Mouse (Mus musculus) adrenal gland, postnatal 36 days (tissue): ENCODE data around the gene Adgrg3. TPM values are rescaled to one million over a fixed set of nuclear protein-coding genes. Genes with fewer than 3 reads are reported as not detected.

ENCODE experiments used
- DNase-seq, 2 experiments: peaks; one replicate each; pipeline ENCODE4 v3.0.0; 2021; ENCODE audit warnings: mixed read lengths in 1 of 2
- total RNA-seq, 2 experiments: library from RNA; stranded (reverse); gene quantifications; 2 replicates each; pipeline ENCODE4 v1.2.3; 2021

Gene Adgrg3
- total RNA-seq, 2 experiments from 2014 or later = 3.2 to 3.7 TPM

GRCm38 (mm10) chr8:95025421-95025820 is 7.9 kb downstream of the Adgrg3 start:
- DNase-seq = peak in 1 of 2 experiments; percentile 33

GRCm38 (mm10) chr8:95028391-95028790 is 10.9 kb downstream of the Adgrg3 start:
- peak; percentile 8 to 29 for DNase-seq

GRCm38 (mm10) chr8:95037106-95037925 is 19.8 kb downstream of the Adgrg3 start:
- DNase-seq = peak in 1 of 2 experiments; percentile 24

GRCm38 (mm10) chr8:95041883-95042784 is 24.6 kb downstream of the Adgrg3 start:
- DNase-seq = no peak

- no peak for DNase-seq
Observed at GRCm38 (mm10) chr8:95044811-95045210, 27.3 kb downstream of the Adgrg3 start.

GRCm38 (mm10) chr8:95046982-95047381 is 29.5 kb downstream of the Adgrg3 start:
- no peak for DNase-seq

GRCm38 (mm10) chr8:95047884-95048680 is 30.6 kb downstream of the Adgrg3 start:
- DNase-seq = no peak

GRCm38 (mm10) chr8:95049636-95050035 is 32.1 kb downstream of the Adgrg3 start:
- DNase-seq = no peak

- no peak for DNase-seq
Observed at GRCm38 (mm10) chr8:95054438-95054837, 36.9 kb downstream of the Adgrg3 start.

GRCm38 (mm10) chr8:95054927-95055510 is 37.5 kb downstream of the Adgrg3 start, which contains the start of gene Drc7:
Gene Drc7 (plus strand): TSS chr8:95055103.
- peak; percentile 10 to 22 for DNase-seq

GRCm38 (mm10) chr8:95056414-95056813 is 38.9 kb downstream of the Adgrg3 start:
- DNase-seq = no peak

- DNase-seq = no peak
Observed at GRCm38 (mm10) chr8:95058661-95059060, 41.2 kb downstream of the Adgrg3 start.

GRCm38 (mm10) chr8:95059812-95060533 is 42.5 kb downstream of the Adgrg3 start:
- no peak for DNase-seq

GRCm38 (mm10) chr8:95064531-95064930 is 47.0 kb downstream of the Adgrg3 start:
- peak in 1 of 2 experiments; percentile 18 for DNase-seq

GRCm38 (mm10) chr8:95067582-95067981 is 50.1 kb downstream of the Adgrg3 start:
- peak; percentile 73 to 82 for DNase-seq

GRCm38 (mm10) chr8:95075504-95075903 is 58.0 kb downstream of the Adgrg3 start:
- DNase-seq = no peak

- DNase-seq = peak in 1 of 2 experiments; percentile 29
Observed at GRCm38 (mm10) chr8:95076151-95076550, 58.7 kb downstream of the Adgrg3 start.

- DNase-seq = no peak
Observed at GRCm38 (mm10) chr8:95078055-95078454, 60.6 kb downstream of the Adgrg3 start.

GRCm38 (mm10) chr8:95079305-95079704 is 61.8 kb downstream of the Adgrg3 start:
- DNase-seq = no peak
